Mouse (Mus musculus) CH12.LX (cell line): ENCODE measurements around the gene Ucp2. TPM values are rescaled to one million over a fixed set of nuclear protein-coding genes. Genes with fewer than 3 reads are reported as not detected.

ENCODE experiments used
- DNase-seq: peaks from one replicate; pipeline ENCODE4 v3.0.0-alpha.2; 2013; ENCODE audit errors: extremely low read depth
- H3K27ac ChIP-seq: 2 replicates; pipeline ENCODE4 v1.5.1; 2012; ENCODE audit warnings: low read depth, mild to moderate bottlenecking, control low read depth, moderate library complexity; ENCODE audit not compliant: insufficient read depth
- H3K27me3 ChIP-seq: replicated peaks from 2 replicates; pipeline ENCODE3; 2012; ENCODE audit warnings: inconsistent platforms
- H3K36me3 ChIP-seq, 2 experiments: replicated peaks in 1 of 2; 2 replicates each; pipeline versions ENCODE3 to v1.6.1; 2012; ENCODE audit warnings: inconsistent platforms in 1 of 2, low read length in 1 of 2, mild to moderate bottlenecking in 1 of 2, mixed read lengths in 1 of 2, moderate library complexity in 1 of 2; ENCODE audit not compliant: control insufficient read depth in 1 of 2, insufficient read depth in 1 of 2
- H3K4me1 ChIP-seq, 2 experiments: 2 replicates each; pipeline ENCODE4 v1.6.1; 2012; ENCODE audit warnings: inconsistent platforms in 1 of 2, moderate library complexity in 1 of 2; ENCODE audit not compliant: insufficient read depth in 2 of 2, control insufficient read depth in 1 of 2
- H3K4me2 ChIP-seq: 2 replicates; pipeline ENCODE4 v1.6.1; 2012; ENCODE audit warnings: low read depth, mild to moderate bottlenecking, control low read depth; ENCODE audit not compliant: poor library complexity, insufficient read depth, severe bottlenecking
- H3K4me3 ChIP-seq, 3 experiments: fragments of 150-350 bp in 1 of 3; sonication (generic) in 1 of 3; replicated peaks in 1 of 3; 2 replicates each; pipeline versions ENCODE3 to v1.5.1; 2011 to 2012; ENCODE audit warnings: low read depth in 2 of 3, low read length in 2 of 3, mild to moderate bottlenecking in 2 of 3, moderate library complexity in 2 of 3, control low read depth in 1 of 3, improper control_type of control experiment in 1 of 3, inconsistent platforms in 1 of 3, mixed read lengths in 1 of 3; ENCODE audit not compliant: poor library complexity in 1 of 3
- H3K79me2 ChIP-seq: replicated peaks from 2 replicates; pipeline ENCODE4 v1.6.1; 2012; ENCODE audit warnings: mild to moderate bottlenecking, moderate library complexity; ENCODE audit not compliant: control insufficient read depth, poor library complexity, insufficient read depth, severe bottlenecking; ENCODE audit errors: extremely low read depth
- H3K9ac ChIP-seq: 2 replicates; pipeline ENCODE4 v1.6.1; 2012; ENCODE audit warnings: low read depth, mild to moderate bottlenecking, control low read depth, moderate library complexity; ENCODE audit not compliant: insufficient read depth
- H3K9me3 ChIP-seq: replicated peaks from 2 replicates; pipeline ENCODE3; 2012; ENCODE audit warnings: low read length, inconsistent platforms, mixed read lengths
- BHLHE40 ChIP-seq: IDR thresholded peaks from 2 replicates; pipeline ENCODE4 v1.6.1; 2011; ENCODE audit warnings: mild to moderate bottlenecking, low read depth, low read length, improper control_type of control experiment
- CHD2 ChIP-seq: IDR thresholded peaks from 2 replicates; pipeline ENCODE4 v1.6.1; 2011; ENCODE audit warnings: low read length, improper control_type of control experiment
- CTCF ChIP-seq, 2 experiments: IDR thresholded peaks in 1 of 2; conservative IDR thresholded peaks in 1 of 2; 2 replicates each; pipeline ENCODE4 v1.5.1; 2011 to 2012; ENCODE audit warnings: low read depth in 2 of 2, low read length in 2 of 2, improper control_type of control experiment in 1 of 2, inconsistent platforms in 1 of 2, mild to moderate bottlenecking in 1 of 2, moderate library complexity in 1 of 2
- E2F4 ChIP-seq: IDR thresholded peaks from 2 replicates; pipeline ENCODE4 v1.6.1; 2011; ENCODE audit warnings: low read depth, low read length, improper control_type of control experiment; ENCODE audit not compliant: insufficient replicate concordance
- ELF1 ChIP-seq: IDR thresholded peaks from 2 replicates; pipeline ENCODE4 v1.6.1; 2014; ENCODE audit warnings: low read depth, mild to moderate bottlenecking, inconsistent platforms, low read length, improper control_type of control experiment
- EP300 ChIP-seq: IDR thresholded peaks from 2 replicates; pipeline ENCODE4 v1.6.1; 2011; ENCODE audit warnings: low read length, improper control_type of control experiment
- ETS1 ChIP-seq: conservative IDR thresholded peaks from 2 replicates; pipeline ENCODE4 v1.6.1; 2012; ENCODE audit warnings: low read depth, mild to moderate bottlenecking, inconsistent platforms, low read length, improper control_type of control experiment, moderate library complexity
- GABPA ChIP-seq: IDR thresholded peaks from 2 replicates; pipeline ENCODE4 v1.6.1; 2012; ENCODE audit warnings: low read depth, low read length, improper control_type of control experiment, inconsistent platforms; ENCODE audit not compliant: insufficient replicate concordance
- HCFC1 ChIP-seq: IDR thresholded peaks from 2 replicates; pipeline ENCODE4 v1.6.1; 2012; ENCODE audit warnings: low read depth, mild to moderate bottlenecking, inconsistent platforms, low read length, improper control_type of control experiment
- IRF4 ChIP-seq: IDR thresholded peaks from 2 replicates; pipeline ENCODE4 v1.6.1; 2014; ENCODE audit warnings: low read depth, mild to moderate bottlenecking, inconsistent platforms, low read length, improper control_type of control experiment
- JUN ChIP-seq: IDR thresholded peaks from 2 replicates; pipeline ENCODE4 v1.6.1; 2011; ENCODE audit warnings: low read depth, mild to moderate bottlenecking, low read length, improper control_type of control experiment, moderate library complexity; ENCODE audit not compliant: insufficient read depth
- JUND ChIP-seq: conservative IDR thresholded peaks from 2 replicates; pipeline ENCODE4 v1.6.1; 2011; ENCODE audit warnings: low read depth, low read length, improper control_type of control experiment
- KAT2A ChIP-seq: IDR thresholded peaks from 2 replicates; pipeline ENCODE4 v1.6.1; 2012; ENCODE audit warnings: low read length, improper control_type of control experiment, inconsistent platforms; ENCODE audit not compliant: insufficient replicate concordance
- MAFK ChIP-seq: IDR thresholded peaks from 2 replicates; pipeline ENCODE4 v1.6.1; 2011; ENCODE audit warnings: low read length, improper control_type of control experiment; ENCODE audit not compliant: insufficient replicate concordance
- MAX ChIP-seq: IDR thresholded peaks from 2 replicates; pipeline ENCODE4 v1.6.1; 2011; ENCODE audit warnings: low read length, improper control_type of control experiment
- MAZ ChIP-seq: IDR thresholded peaks from 2 replicates; pipeline ENCODE4 v1.6.1; 2012; ENCODE audit warnings: low read depth, mild to moderate bottlenecking, inconsistent platforms, low read length, improper control_type of control experiment, moderate library complexity
- MYC ChIP-seq: IDR thresholded peaks from 2 replicates; pipeline ENCODE4 v1.6.1; 2011; ENCODE audit warnings: low read depth, mild to moderate bottlenecking, improper control_type of control experiment, low read length
- NRF1 ChIP-seq: IDR thresholded peaks from 2 replicates; pipeline ENCODE4 v1.6.1; 2014; ENCODE audit warnings: low read depth, mild to moderate bottlenecking, inconsistent platforms, low read length, improper control_type of control experiment, moderate library complexity
- PAX5 ChIP-seq: IDR thresholded peaks from 2 replicates; pipeline ENCODE4 v1.6.1; 2012; ENCODE audit warnings: low read length, inconsistent platforms, mixed read lengths
- POLR2A ChIP-seq: IDR thresholded peaks from 2 replicates; pipeline ENCODE4 v1.6.1; 2011; ENCODE audit warnings: low read depth, mild to moderate bottlenecking, improper control_type of control experiment, low read length
- POLR2AphosphoS2 ChIP-seq: IDR thresholded peaks from 2 replicates; pipeline ENCODE4 v1.6.1; 2011; ENCODE audit warnings: low read depth, low read length, improper control_type of control experiment
- RCOR1 ChIP-seq: conservative IDR thresholded peaks from 2 replicates; pipeline ENCODE4 v1.6.1; 2012; ENCODE audit warnings: low read depth, mild to moderate bottlenecking, inconsistent platforms, low read length, improper control_type of control experiment
- SIN3A ChIP-seq: IDR thresholded peaks from 2 replicates; pipeline ENCODE4 v1.6.1; 2012; ENCODE audit warnings: low read length, improper control_type of control experiment, inconsistent platforms
- SMC3 ChIP-seq: IDR thresholded peaks from 2 replicates; pipeline ENCODE4 v1.6.1; 2011; ENCODE audit warnings: low read depth, low read length, improper control_type of control experiment
- TCF12 ChIP-seq: IDR thresholded peaks from 2 replicates; pipeline ENCODE4 v1.6.1; 2014; ENCODE audit warnings: low read depth, mild to moderate bottlenecking, inconsistent platforms, low read length, improper control_type of control experiment
- UBTF ChIP-seq: IDR thresholded peaks from 2 replicates; pipeline ENCODE4 v1.6.1; 2012; ENCODE audit warnings: low read depth, mild to moderate bottlenecking, inconsistent platforms, low read length, improper control_type of control experiment, moderate library complexity
- USF1 ChIP-seq: IDR thresholded peaks from 2 replicates; pipeline ENCODE4 v1.6.1; 2014; ENCODE audit warnings: low read depth, mild to moderate bottlenecking, inconsistent platforms, low read length, improper control_type of control experiment
- USF2 ChIP-seq: conservative IDR thresholded peaks from 2 replicates; pipeline ENCODE4 v1.6.1; 2011; ENCODE audit warnings: low read depth, low read length, improper control_type of control experiment
- ZC3H11A ChIP-seq: IDR thresholded peaks from 2 replicates; pipeline ENCODE4 v1.6.1; 2012; ENCODE audit warnings: low read depth, mild to moderate bottlenecking, inconsistent platforms, low read length, improper control_type of control experiment
- ZKSCAN1 ChIP-seq: IDR thresholded peaks from 2 replicates; pipeline ENCODE4 v1.6.1; 2012; ENCODE audit warnings: low read depth, inconsistent platforms, low read length, improper control_type of control experiment, borderline replicate concordance
- ZNF384 ChIP-seq: IDR thresholded peaks from 2 replicates; pipeline ENCODE4 v1.6.1; 2012; ENCODE audit warnings: low read depth, low read length, improper control_type of control experiment, inconsistent platforms
- dilution Hi-C: fragments of 300-500 bp; cut with MboI; formaldehyde crosslinking; loops from 2 replicates; pipeline ENCODE4 v1.14.3; 2020; ENCODE audit warnings: low sequenced_read_pairs; ENCODE audit not compliant: extremely low pct_unique_long_range_greater_than_20kb, extremely low pct_ligation_motif_present
- in situ Hi-C: fragments of 300-500 bp; cut with MboI; formaldehyde crosslinking; loops from 3 replicates; pipeline ENCODE4 v1.14.3; 2019; ENCODE audit warnings: low sequenced_read_pairs, low pct_ligation_motif_present, low pct_unique_long_range_greater_than_20kb, mixed read lengths
- polyA plus RNA-seq: library from polyadenylated mRNA; unstranded; fragments of >175 nt; gene quantifications from 2 replicates; pipeline ENCODE4 v1.2.1, GENCODE M21; 2012; ENCODE audit warnings: low read depth; ENCODE audit not compliant: insufficient read length
- total RNA-seq, 2 experiments: library from RNA; depleted of rRNA; stranded (reverse); fragments of 300-350 nt in 1 of 2; fragments of >200 nt in 1 of 2; gene quantifications; 2 replicates each; pipeline ENCODE4 v1.2.3; 2012 to 2014

Ucp2 gene
- total and polyA plus RNA-seq, 3 experiments = 131 to 635 (median 131) TPM

- H3K4me3 ChIP-seq = no peak overlapping the region
- in situ Hi-C loops = no loop called here
- H3K4me1 ChIP-seq = peaks cover 0 to 28% of the 10 kb centered on the region in 2 experiments; a peak in 3 of 4 replicates
- TF ChIP-seq SIN3A (no peak), ZKSCAN1 (no peak), KAT2A (no peak), USF1 (no peak), BHLHE40 (no peak), ZC3H11A (no peak), MYC (no peak), UBTF (no peak), E2F4 (no peak), USF2 (no peak), POLR2AphosphoS2 (no peak)
- H3K9ac ChIP-seq = no peak overlapping the region
- no peaks in the 10 kb centered on the region for H3K9me3 ChIP-seq
- H3K36me3 ChIP-seq = peaks cover 61 to 85% of the 10 kb centered on the region in 2 experiments
- dilution Hi-C loops = no loop called here
- H3K27ac ChIP-seq = no peak overlapping the region
- H3K27me3 ChIP-seq = no peaks in the 10 kb centered on the region
- H3K4me2 ChIP-seq = no peak overlapping the region
- H3K79me2 ChIP-seq = no peaks in the 10 kb centered on the region
- DNase-seq = no peak
Measured at GRCm38 (mm10) chr7:100446271-100446670, 46.9 kb upstream of the Ucp2 start.

- no peaks in the 10 kb centered on the region for H3K9me3 ChIP-seq
- no peak overlapping the region for H3K9ac ChIP-seq
- H3K4me3 ChIP-seq = no peak overlapping the region
- peaks cover 64 to 86% of the 10 kb centered on the region in 2 experiments for H3K36me3 ChIP-seq
- dilution Hi-C loops = no loop called here
- in situ Hi-C loops = no loop called here
- H3K4me1 ChIP-seq = peaks cover 0 to 16% of the 10 kb centered on the region in 2 experiments; a peak in 3 of 4 replicates
- no peak for DNase-seq
- H3K4me2 ChIP-seq = no peak overlapping the region
- no peak overlapping the region for H3K27ac ChIP-seq
- no peaks in the 10 kb centered on the region for H3K79me2 ChIP-seq
- no peaks in the 10 kb centered on the region for H3K27me3 ChIP-seq
- TF ChIP-seq USF2 (no peak), NRF1 (0 out of 2 replicates have a peak, but pooled peaks have one; percentile 30), USF1 (no peak), BHLHE40 (peak; percentile 59), RCOR1 (0 out of 2 replicates have a peak, but pooled peaks have one; percentile 25), ZNF384 (no peak), JUND (no peak), MAZ (no peak), KAT2A (no peak), GABPA (no peak), MYC (no peak), TCF12 (no peak), POLR2A (no peak), EP300 (peak; percentile 22; the same call in 1 of the 2 replicates), HCFC1 (no peak), CTCF (conservative IDR thresholded peaks at IDR 0.05 in 1 of 2, IDR thresholded peaks at IDR 0.05 in 1 of 2; ENCODE audit: low read depth in 2 of 2, low read length in 2 of 2) (no peak), PAX5 (no peak), MAFK (no peak), SMC3 (no peak), JUN (no peak), SIN3A (no peak), ETS1 (0 out of 2 replicates have a peak, but pooled peaks have one; percentile 43), POLR2AphosphoS2 (no peak), ZC3H11A (no peak), UBTF (no peak), IRF4 (peak; percentile 58), CHD2 (no peak), ELF1 (no peak), MAX (no peak)
Measured at GRCm38 (mm10) chr7:100448530-100448929, 44.6 kb upstream of the Ucp2 start.
